Mouse (Mus musculus) small intestine, adult 2 months (tissue): Measurements from ENCODE around the gene Arhgef3. TPM values are rescaled to one million over a fixed set of nuclear protein-coding genes. Genes with fewer than 3 reads are reported as not detected.
A peak's percentile ranks its signal among the peaks of the same experiment; 100 is the strongest.

ENCODE experiments used
- H3K27ac ChIP-seq: fragments of 200-500 bp; 2 replicates; pipeline ENCODE4 v1.5.1; 2012; ENCODE audit warnings: low read depth, low read length, control low read depth, inconsistent platforms; ENCODE audit not compliant: insufficient read depth
- H3K27me3 ChIP-seq: fragments of 200-500 bp; 2 replicates; pipeline ENCODE4 v1.6.1; 2012; ENCODE audit warnings: mild to moderate bottlenecking, moderate library complexity, low read length, inconsistent platforms; ENCODE audit not compliant: control insufficient read depth, insufficient read depth
- H3K36me3 ChIP-seq: fragments of 200-500 bp; 2 replicates; pipeline ENCODE4 v1.6.1; 2012; ENCODE audit warnings: mild to moderate bottlenecking, low read length, control low read depth, inconsistent platforms; ENCODE audit not compliant: control insufficient read depth, insufficient read depth
- H3K4me1 ChIP-seq: fragments of 200-500 bp; 2 replicates; pipeline ENCODE4 v1.6.1; 2012; ENCODE audit warnings: low read length, inconsistent platforms, mixed read lengths; ENCODE audit not compliant: control insufficient read depth, insufficient read depth, insufficient read length
- H3K4me3 ChIP-seq: fragments of 200-500 bp; 2 replicates; pipeline ENCODE4 v1.5.1; 2012; ENCODE audit warnings: low read depth, mild to moderate bottlenecking, control low read depth, inconsistent platforms, low read length, moderate library complexity
- CTCF ChIP-seq: fragments of 200-500 bp; IDR thresholded peaks from 2 replicates; pipeline ENCODE4 v1.5.1; 2012; ENCODE audit warnings: low read depth, mild to moderate bottlenecking, control low read depth, inconsistent platforms, low read length, moderate library complexity, mixed read lengths; ENCODE audit not compliant: insufficient replicate concordance, insufficient read length; ENCODE audit errors: extremely low read depth
- POLR2A ChIP-seq: fragments of 200-500 bp; IDR thresholded peaks from 2 replicates; pipeline ENCODE4 v1.6.1; 2012; ENCODE audit warnings: low read depth, mild to moderate bottlenecking, control low read depth, inconsistent platforms, low read length, moderate library complexity
- WGBS: fragments of 180-500 bp; shearing (Covaris S2); methylation state at CpG from one replicate; pipeline ENCODE4 v1.1.7; 2018; 5-methylcytosine and 5-hydroxymethylcytosine counted together
- polyA plus RNA-seq: library from polyadenylated mRNA; depleted of rRNA; stranded (reverse); fragments of >200 nt; gene quantifications from 2 replicates; pipeline ENCODE4 v1.2.3, GENCODE M21; 2012

The Arhgef3 gene
- polyA plus RNA-seq, 1 experiment = 7.0 TPM

- WGBS = 78% methylated on average over 9 of the region's 9 CpGs
- Histone ChIP-seq H3K36me3 (peaks cover 6% of the 10 kb centered on the region; the same call in 1 of the 2 replicates), H3K4me3 (no peak overlapping the region), H3K27me3 (no peaks in the 10 kb centered on the region), H3K4me1 (no peaks in the 10 kb centered on the region), H3K27ac (no peak overlapping the region)
- TF ChIP-seq POLR2A (no peak), CTCF (no peak)
Observed at GRCm38 (mm10) chr14:27096133-27096532, 18.6 kb upstream of the Arhgef3 start.

GRCm38 (mm10) chr14:27096779-27097178 is 17.9 kb upstream of the Arhgef3 start:
- TF ChIP-seq POLR2A = no peak
- peak; percentile 51; the same call in 1 of the 2 replicates for TF ChIP-seq CTCF
- WGBS = 23% methylated on average over 3 of the region's 3 CpGs
- Histone ChIP-seq H3K36me3 (peaks cover 8% of the 10 kb centered on the region; the same call in 1 of the 2 replicates), H3K4me3 (no peak overlapping the region), H3K27ac (no peak overlapping the region), H3K4me1 (no peaks in the 10 kb centered on the region), H3K27me3 (no peaks in the 10 kb centered on the region)

GRCm38 (mm10) chr14:27101735-27102134 is 13.0 kb upstream of the Arhgef3 start:
- Histone ChIP-seq H3K27ac (no peak overlapping the region), H3K27me3 (no peaks in the 10 kb centered on the region), H3K36me3 (peaks cover 7% of the 10 kb centered on the region; the same call in 1 of the 2 replicates), H3K4me3 (no peak overlapping the region), H3K4me1 (no peaks in the 10 kb centered on the region)
- WGBS = 46% methylated on average over 7 of the region's 7 CpGs
- no peak for TF ChIP-seq CTCF
- TF ChIP-seq POLR2A = no peak

- Histone ChIP-seq H3K36me3 (peaks cover 7% of the 10 kb centered on the region; the same call in 1 of the 2 replicates), H3K4me3 (no peak overlapping the region), H3K27me3 (no peaks in the 10 kb centered on the region), H3K27ac (no peak overlapping the region), H3K4me1 (no peaks in the 10 kb centered on the region)
- TF ChIP-seq POLR2A = no peak
- TF ChIP-seq CTCF = no peak
- 88% methylated on average over 6 of the region's 6 CpGs for WGBS
Observed at GRCm38 (mm10) chr14:27102720-27103119, 12.0 kb upstream of the Arhgef3 start.

- 0 out of 2 replicates have a peak, but pooled peaks cover 3% of the 10 kb centered on the region for H3K36me3 ChIP-seq
- H3K27me3 ChIP-seq = no peaks in the 10 kb centered on the region
- 85% methylated on average over 12 of the region's 12 CpGs for WGBS
- no peak overlapping the region for H3K27ac ChIP-seq
- peaks cover 6% of the 10 kb centered on the region; the same call in 1 of the 2 replicates for H3K4me1 ChIP-seq
- H3K4me3 ChIP-seq = no peak overlapping the region
- no peak for TF ChIP-seq CTCF
- no peak for TF ChIP-seq POLR2A
Observed at GRCm38 (mm10) chr14:27105731-27106457, 8.8 kb upstream of the Arhgef3 start.

GRCm38 (mm10) chr14:27108748-27109504 is 5.8 kb upstream of the Arhgef3 start:
- Histone ChIP-seq H3K4me3 (no peak overlapping the region), H3K27me3 (no peaks in the 10 kb centered on the region), H3K4me1 (peaks cover 6% of the 10 kb centered on the region; the same call in 1 of the 2 replicates), H3K27ac (no peak overlapping the region), H3K36me3 (no peaks in the 10 kb centered on the region)
- TF ChIP-seq POLR2A (no peak), CTCF (no peak)
- 57% methylated on average over 6 of the region's 6 CpGs for WGBS

GRCm38 (mm10) chr14:27115275-27115660 is 569 bp downstream of the Arhgef3 start:
- Histone ChIP-seq H3K4me1 (0 out of 2 replicates have a peak, but pooled peaks cover 6% of the 10 kb centered on the region), H3K27ac (peak overlapping the region; percentile 17), H3K36me3 (no peaks in the 10 kb centered on the region), H3K4me3 (peak overlapping the region; percentile 96), H3K27me3 (no peaks in the 10 kb centered on the region)
- TF ChIP-seq POLR2A (no peak), CTCF (no peak)
- 11% methylated on average over 11 of the region's 11 CpGs for WGBS
